Mouse (Mus musculus) forebrain, embryonic 16.5 days (tissue): ENCODE measurements around the gene Cnga2. TPM values are rescaled to one million over a fixed set of nuclear protein-coding genes. Genes with fewer than 3 reads are reported as not detected.

Experiments used
- ATAC-seq: fragments of 200-750 bp; cut with Nextera tagmentation; 2 replicates; pipeline ENCODE4 v1.8.0; 2017; ENCODE audit warnings: mild to moderate bottlenecking, moderate library complexity
- H3K27ac ChIP-seq: fragments of 300-500 bp; sonication (generic); 2 replicates; pipeline ENCODE4 v1.5.1; 2014; ENCODE audit warnings: low read length, control low read depth
- H3K27me3 ChIP-seq: fragments of 300-500 bp; sonication (generic); replicated peaks from 2 replicates; pipeline ENCODE4 v1.6.1; 2014; ENCODE audit warnings: low read length; ENCODE audit not compliant: control insufficient read depth, insufficient read depth
- H3K36me3 ChIP-seq: fragments of 300-500 bp; sonication (generic); 2 replicates; pipeline ENCODE4 v1.6.1; 2014; ENCODE audit not compliant: control insufficient read depth, insufficient read depth
- H3K4me1 ChIP-seq: fragments of 300-500 bp; sonication (generic); replicated peaks from 2 replicates; pipeline ENCODE4 v1.6.1; 2014; ENCODE audit warnings: low read length; ENCODE audit not compliant: control insufficient read depth, insufficient read depth
- H3K4me2 ChIP-seq: fragments of 300-500 bp; sonication (generic); 2 replicates; pipeline ENCODE4 v1.6.1; 2014; ENCODE audit warnings: mild to moderate bottlenecking, low read length, control low read depth
- H3K4me3 ChIP-seq: fragments of 300-500 bp; sonication (generic); replicated peaks from 2 replicates; pipeline ENCODE4 v1.5.1; 2014; ENCODE audit warnings: mild to moderate bottlenecking, low read length, control low read depth
- H3K9ac ChIP-seq: fragments of 300-500 bp; sonication (generic); replicated peaks from 2 replicates; pipeline ENCODE4 v1.6.1; 2014; ENCODE audit warnings: low read depth, low read length, control low read depth
- H3K9me3 ChIP-seq: fragments of 300-500 bp; sonication (generic); 2 replicates; pipeline ENCODE4 v1.6.1; 2016; ENCODE audit warnings: low read length; ENCODE audit not compliant: control insufficient read depth
- WGBS: fragments of 180-500 bp; shearing (Covaris S2); extraction: QIAGEN DNeasy Blood & Tissue Kit; methylation state at CpG from one replicate; pipeline ENCODE4 v1.1.7; 2014; 5-methylcytosine and 5-hydroxymethylcytosine counted together
- polyA plus RNA-seq: library from polyadenylated mRNA; unstranded; fragments of >200 nt; fragmentation: Nextera tagmentation; extraction: Ambion mirVana; gene quantifications from 2 replicates; pipeline ENCODE4 v1.2.1, GENCODE M21; 2015

Cnga2 gene
- polyA plus RNA-seq, 1 experiment from 2014 or later, result 0.11 TPM

- Histone ChIP-seq H3K4me1 (no peaks in the 10 kb centered on the region), H3K27ac (no peak overlapping the region), H3K4me3 (no peak overlapping the region), H3K27me3 (no peaks in the 10 kb centered on the region), H3K9me3 (no peaks in the 10 kb centered on the region), H3K9ac (no peak overlapping the region), H3K36me3 (no peaks in the 10 kb centered on the region), H3K4me2 (no peak overlapping the region)
- 36% methylated on average over 10 of the region's 10 CpGs for WGBS
- peak; percentile 75 for ATAC-seq
Measured at GRCm38 (mm10) chrX:72022750-72023398, 31.2 kb downstream of the Cnga2 start.

GRCm38 (mm10) chrX:72023542-72023941, 31.9 kb downstream of the Cnga2 start:
- no peaks in the 10 kb centered on the region for H3K27me3 ChIP-seq
- no peaks in the 10 kb centered on the region for H3K4me1 ChIP-seq
- no peak overlapping the region for H3K9ac ChIP-seq
- H3K4me2 ChIP-seq, result no peak overlapping the region
- H3K36me3 ChIP-seq, result no peaks in the 10 kb centered on the region
- H3K27ac ChIP-seq, result no peak overlapping the region
- ATAC-seq, result no peak
- no peak overlapping the region for H3K4me3 ChIP-seq
- no peaks in the 10 kb centered on the region for H3K9me3 ChIP-seq
- WGBS, result 76% methylated on average over 3 of the region's 3 CpGs

GRCm38 (mm10) chrX:72044056-72044455, 52.4 kb downstream of the Cnga2 start:
- H3K27me3 ChIP-seq, result no peaks in the 10 kb centered on the region
- no peak overlapping the region for H3K4me2 ChIP-seq
- ATAC-seq, result no peak
- H3K27ac ChIP-seq, result no peak overlapping the region
- WGBS, result 68% methylated on average over 3 of the region's 3 CpGs
- H3K36me3 ChIP-seq, result no peaks in the 10 kb centered on the region
- no peaks in the 10 kb centered on the region for H3K4me1 ChIP-seq
- no peak overlapping the region for H3K9ac ChIP-seq
- H3K4me3 ChIP-seq, result no peak overlapping the region
- no peaks in the 10 kb centered on the region for H3K9me3 ChIP-seq

GRCm38 (mm10) chrX:72047918-72048317, 56.3 kb downstream of the Cnga2 start:
- Histone ChIP-seq H3K9me3 (no peaks in the 10 kb centered on the region), H3K9ac (no peak overlapping the region), H3K4me3 (no peak overlapping the region), H3K27ac (no peak overlapping the region), H3K4me2 (no peak overlapping the region), H3K36me3 (no peaks in the 10 kb centered on the region), H3K27me3 (no peaks in the 10 kb centered on the region), H3K4me1 (no peaks in the 10 kb centered on the region)
- WGBS, result 88% methylated on average over 2 of the region's 2 CpGs
- ATAC-seq, result no peak

Other genes with a start within 250 kb of the Cnga2 start
- gene Vma21, start 175.9 kb upstream of the Cnga2 start, polyA plus RNA-seq, result 51.2 and 54.8 TPM in 2 replicates
- 0.25 and 0.32 TPM in 2 replicates for gene Gm1141, start 70.8 kb upstream of the Cnga2 start, polyA plus RNA-seq
- 8.9 and 10.4 TPM in 2 replicates for gene Prrg3, start 29.2 kb upstream of the Cnga2 start, polyA plus RNA-seq
- gene Fate1, start 18.9 kb upstream of the Cnga2 start, polyA plus RNA-seq, result not detected in 2 replicates
- gene Magea4, start 230.2 kb downstream of the Cnga2 start, polyA plus RNA-seq, result not detected in 2 replicates